ENCODE assay signal across 9 mouse cellular contexts in genomic region chr11:117436401-117437109, GRCm38 (mm10). TPM values are rescaled to one million over a fixed set of nuclear protein-coding genes. Genes with fewer than 3 reads are reported as not detected.
DNase-seq lines count a peak whose midpoint lies in the region; ATAC-seq lines count a peak whose summit lies in the region.
"Had no signal": no experiment of that assay in that cellular context is flagged by ENCODE, and none has a peak within 500 bp of the region (broad histone marks: within the 10 kb centered on the region; RNA-seq: fewer than 3 reads in every experiment).

No protein-coding gene starts in this region.

- peaks cover 16% of the 10 kb centered on the region for H3K4me1 ChIP-seq in intestine, embryonic 14.5 days (replicated peaks; ENCODE audit: control insufficient read depth, insufficient read depth, low read length)
- H3K4me1 ChIP-seq in intestine, embryonic 16.5 days (ENCODE audit: control insufficient read depth, insufficient read depth, low read length): peaks cover 4% of the 10 kb centered on the region
- peaks cover 60% of the 10 kb centered on the region for H3K4me1 ChIP-seq in hindbrain, embryonic 13.5 days (replicated peaks)
- H3K4me1 ChIP-seq in neural tube, embryonic 12.5 days: peaks cover 55% of the 10 kb centered on the region
- H3K4me1 ChIP-seq in liver, embryonic 11.5 days (replicated peaks; ENCODE audit: control insufficient read depth, insufficient read depth, low read length): no peaks in the 10 kb centered on the region

- H3K4me3 ChIP-seq in intestine, embryonic 14.5 days (ENCODE audit: low read depth, low read length): no peak overlapping the region
- no peak overlapping the region for H3K4me3 ChIP-seq in intestine, embryonic 16.5 days (ENCODE audit: low read length)
- H3K4me3 ChIP-seq in hindbrain, embryonic 13.5 days: 0 out of 2 replicates have a peak overlapping the region, but pooled peaks have one; percentile 4
- no peak overlapping the region for H3K4me3 ChIP-seq in neural tube, embryonic 12.5 days
- no peak overlapping the region for H3K4me3 ChIP-seq in liver, embryonic 11.5 days (ENCODE audit: low read depth, low read length)

- H3K4me2 ChIP-seq in intestine, embryonic 14.5 days (ENCODE audit: low read length): no peak overlapping the region; the same call in 1 of the 2 replicates
- H3K4me2 ChIP-seq in intestine, embryonic 16.5 days (ENCODE audit: low read depth, low read length): no peak overlapping the region
- H3K4me2 ChIP-seq in hindbrain, embryonic 13.5 days: peak overlapping the region; percentile 43
- peak overlapping the region; percentile 44 for H3K4me2 ChIP-seq in neural tube, embryonic 12.5 days (replicated peaks)
- H3K4me2 ChIP-seq in liver, embryonic 11.5 days: no peak overlapping the region

- no peak for ATAC-seq in intestine, embryonic 14.5 days (replicated peaks; ENCODE audit: low FRiP score, low TSS enrichment, low read depth)
- no peak for ATAC-seq in intestine, embryonic 16.5 days
- ATAC-seq in hindbrain, embryonic 13.5 days (ENCODE audit: low FRiP score): peak; percentile 94
- ATAC-seq in neural tube, embryonic 12.5 days (ENCODE audit: low FRiP score, low read depth): peak; percentile 89
- no peak for ATAC-seq in liver, embryonic 11.5 days (replicated peaks; ENCODE audit: low FRiP score)

- no peaks in the 10 kb centered on the region; the same call in 1 of the 2 replicates for H3K27me3 ChIP-seq in intestine, embryonic 14.5 days (replicated peaks; ENCODE audit: control insufficient read depth, insufficient read depth, low read length)
- H3K27me3 ChIP-seq in intestine, embryonic 16.5 days (replicated peaks; ENCODE audit: control insufficient read depth, insufficient read depth, low read length): peaks cover 7% of the 10 kb centered on the region; the same call in 1 of the 2 replicates
- peaks cover 10% of the 10 kb centered on the region; the same call in 1 of the 2 replicates for H3K27me3 ChIP-seq in hindbrain, embryonic 13.5 days
- peaks cover 4% of the 10 kb centered on the region for H3K27me3 ChIP-seq in neural tube, embryonic 12.5 days (replicated peaks)
- H3K27me3 ChIP-seq in liver, embryonic 11.5 days (replicated peaks; ENCODE audit: control insufficient read depth, insufficient read depth, low read length): peaks cover 44% of the 10 kb centered on the region

- 29% methylated on average over 22 of the region's 22 CpGs for WGBS in intestine, embryonic 14.5 days
- 30% methylated on average over 22 of the region's 22 CpGs for WGBS in intestine, embryonic 16.5 days
- whole genome bisulfite sequencing in hindbrain, embryonic 13.5 days: 16% methylated on average over 22 of the region's 22 CpGs
- WGBS in neural tube, embryonic 12.5 days: 20% methylated on average over 22 of the region's 22 CpGs
- WGBS in liver, embryonic 11.5 days: 30% methylated on average over 22 of the region's 22 CpGs

- H3K9me3 ChIP-seq in intestine, embryonic 14.5 days (ENCODE audit: control insufficient read depth, low read length): no peaks in the 10 kb centered on the region
- no peaks in the 10 kb centered on the region for H3K9me3 ChIP-seq in intestine, embryonic 16.5 days (ENCODE audit: control insufficient read depth, low read length)
- no peaks in the 10 kb centered on the region for H3K9me3 ChIP-seq in hindbrain, embryonic 13.5 days
- no peaks in the 10 kb centered on the region for H3K9me3 ChIP-seq in neural tube, embryonic 12.5 days
- H3K9me3 ChIP-seq in liver, embryonic 11.5 days (ENCODE audit: control insufficient read depth, low read length): no peaks in the 10 kb centered on the region

- no peak overlapping the region for H3K9ac ChIP-seq in intestine, embryonic 14.5 days (ENCODE audit: low read length)
- no peak overlapping the region for H3K9ac ChIP-seq in intestine, embryonic 16.5 days (ENCODE audit: low read depth, low read length)
- peak overlapping the region; percentile 43; the same call in 1 of the 2 replicates for H3K9ac ChIP-seq in hindbrain, embryonic 13.5 days
- no peak overlapping the region for H3K9ac ChIP-seq in neural tube, embryonic 12.5 days
- H3K9ac ChIP-seq in liver, embryonic 11.5 days (ENCODE audit: low read depth, low read length): no peak overlapping the region

- no peaks in the 10 kb centered on the region for H3K36me3 ChIP-seq in intestine, embryonic 14.5 days (ENCODE audit: control insufficient read depth, insufficient read depth, low read length)
- no peaks in the 10 kb centered on the region for H3K36me3 ChIP-seq in intestine, embryonic 16.5 days (ENCODE audit: control insufficient read depth, insufficient read depth, low read length)
- no peaks in the 10 kb centered on the region for H3K36me3 ChIP-seq in hindbrain, embryonic 13.5 days
- no peaks in the 10 kb centered on the region for H3K36me3 ChIP-seq in neural tube, embryonic 12.5 days
- no peaks in the 10 kb centered on the region for H3K36me3 ChIP-seq in liver, embryonic 11.5 days (ENCODE audit: control insufficient read depth, insufficient read depth, low read length)

- no peak overlapping the region for H3K27ac ChIP-seq in intestine, embryonic 14.5 days (ENCODE audit: low read depth)
- H3K27ac ChIP-seq in intestine, embryonic 16.5 days (ENCODE audit: low read length): no peak overlapping the region
- peak overlapping the region; percentile 87 for H3K27ac ChIP-seq in hindbrain, embryonic 13.5 days
- peak overlapping the region; percentile 32; the same call in 1 of the 2 replicates for H3K27ac ChIP-seq in neural tube, embryonic 12.5 days
- H3K27ac ChIP-seq in liver, embryonic 11.5 days (ENCODE audit: low read depth, low read length): no peak overlapping the region

- peak; percentile 67 for DNase-seq in intestine, embryonic 14.5 days (ENCODE audit: low spot score)
- DNase-seq in embryo, embryonic 11 days: peak; percentile 85
- DNase-seq in left cerebral cortex, adult 18-20 months (ENCODE audit: low spot score in 2 of 2): peak; percentile 78 to 86
- no peak for DNase-seq in liver, embryonic 11.5 days (ENCODE audit: low spot score)
- DNase-seq in urinary bladder, adult 2 months (ENCODE audit: low spot score): no peak

RNA-seq across cellular contexts. Expression of gene Gm11733, which starts 47.6 kb away (rescaled TPM):
- 0.12 TPM in 1 of 2 replicates, not detected in the other for polyA plus RNA-seq in intestine, embryonic 14.5 days (2014; fragmentation: Nextera tagmentation; extraction: Ambion mirVana)
- 0.05 TPM in 1 of 2 replicates, not detected in the other for polyA plus RNA-seq in intestine, embryonic 16.5 days (2015; fragmentation: Nextera tagmentation; extraction: Ambion mirVana)
- not detected in 2 replicates for polyA plus RNA-seq in hindbrain, embryonic 13.5 days (2015; fragmentation: Nextera tagmentation; extraction: Ambion mirVana)
- total RNA-seq in left cerebral cortex, adult 18-20 months (2021): under 1 TPM in 1 of 2 experiments, not detected in 1; 0.19 TPM
- polyA plus RNA-seq in neural tube, embryonic 12.5 days (2016; fragmentation: Nextera tagmentation; extraction: Ambion mirVana): 0.08 TPM in 1 of 2 replicates, not detected in the other
- not detected in 2 replicates for polyA plus RNA-seq in liver, embryonic 11.5 days (2014; fragmentation: Nextera tagmentation; extraction: Ambion mirVana)
- polyA plus RNA-seq in urinary bladder, adult 2 months (2012; rRNA removed): 0.04 TPM in 2 replicates
- polyA plus RNA-seq: heart, postnatal 0 days had no signal

Comparison
In these comparisons a context has a peak if more than half of its experiments do, and no peak if none do; other contexts are left out.
1. ATAC-seq: peak in hindbrain, embryonic 13.5 days (single experiment) and neural tube, embryonic 12.5 days (single experiment); none in intestine, embryonic 14.5 days (single experiment), intestine, embryonic 16.5 days (single experiment) and liver, embryonic 11.5 days (single experiment).
2. DNase-seq: peak in intestine, embryonic 14.5 days (single experiment), embryo, embryonic 11 days (single experiment) and left cerebral cortex, adult 18-20 months (2 of 2); none in liver, embryonic 11.5 days (single experiment) and urinary bladder, adult 2 months (single experiment).
3. H3K27ac ChIP-seq: peak in hindbrain, embryonic 13.5 days (single experiment) and neural tube, embryonic 12.5 days (single experiment); none in intestine, embryonic 14.5 days (single experiment), intestine, embryonic 16.5 days (single experiment) and liver, embryonic 11.5 days (single experiment).
4. H3K4me2 ChIP-seq: peak in hindbrain, embryonic 13.5 days (single experiment) and neural tube, embryonic 12.5 days (single experiment); none in intestine, embryonic 14.5 days (single experiment), intestine, embryonic 16.5 days (single experiment) and liver, embryonic 11.5 days (single experiment).